Mouse (Mus musculus): ENCODE results near the gene E130309D02Rik. TPM values are rescaled to one million over a fixed set of nuclear protein-coding genes. Genes with fewer than 3 reads are reported as not detected.

The E130309D02Rik gene
- polyA plus RNA-seq, 1 experiment from 2014 or later: 45.4 TPM

- no peak for ATAC-seq
- H3K9me3 ChIP-seq (ENCODE audit: control insufficient read depth, low read length): no peaks in the 10 kb centered on the region
- H3K4me1 ChIP-seq (replicated peaks; ENCODE audit: control insufficient read depth, insufficient read depth, low read length): peaks cover 33% of the 10 kb centered on the region
- H3K9ac ChIP-seq (replicated peaks; ENCODE audit: low read depth, low read length): 0 out of 2 replicates have a peak overlapping the region, but pooled peaks have one; percentile 19
- peaks cover 10% of the 10 kb centered on the region for H3K36me3 ChIP-seq (ENCODE audit: control insufficient read depth, insufficient read depth)
- no peaks in the 10 kb centered on the region for H3K27me3 ChIP-seq (replicated peaks; ENCODE audit: control insufficient read depth, insufficient read depth, low read length)
- H3K4me2 ChIP-seq (ENCODE audit: low read length): peak overlapping the region; percentile 48
- H3K4me3 ChIP-seq (replicated peaks; ENCODE audit: low read length): peak overlapping the region; percentile 89
- H3K27ac ChIP-seq (ENCODE audit: low read length): no peak overlapping the region
- WGBS: 11% methylated on average over 8 of the region's 8 CpGs
Measured at GRCm38 (mm10) chr5:143315514-143315888, 341 bp upstream of the E130309D02Rik start.

DNA sequence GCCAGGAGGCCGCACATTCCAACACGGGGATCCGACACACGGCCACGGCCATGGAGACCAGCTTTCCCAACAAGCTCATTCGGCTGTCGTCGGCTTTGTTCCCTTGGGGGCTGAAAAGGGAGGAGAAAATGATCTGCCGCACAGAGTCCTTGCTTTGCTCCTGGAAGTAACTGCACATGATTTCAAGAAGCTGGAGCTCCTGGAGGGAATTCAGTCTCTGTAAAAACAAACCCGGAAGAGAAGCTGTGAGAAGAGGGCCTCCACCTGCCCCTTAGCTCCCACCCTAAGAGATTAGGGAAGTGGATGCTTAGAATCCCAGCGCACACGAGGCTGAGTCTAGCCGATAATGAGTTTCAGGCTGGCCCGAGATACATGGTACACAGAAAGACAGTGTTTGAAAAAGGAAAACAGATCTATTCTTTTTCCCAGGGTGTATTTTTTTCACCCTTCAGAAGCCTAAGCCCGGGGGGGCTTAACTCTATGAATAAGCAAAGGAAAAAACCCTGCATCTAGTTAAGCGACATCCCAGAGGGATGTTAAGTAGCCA lies 904 bp downstream of the E130309D02Rik start:
- H3K4me2 ChIP-seq (ENCODE audit: low read length): peak overlapping the region; percentile 74
- peaks cover 13% of the 10 kb centered on the region for H3K36me3 ChIP-seq (ENCODE audit: control insufficient read depth, insufficient read depth)
- peak; percentile 13; the same call in 1 of the 2 replicates for ATAC-seq
- peak overlapping the region; percentile 89 for H3K4me3 ChIP-seq (replicated peaks; ENCODE audit: low read length)
- peaks cover 36% of the 10 kb centered on the region for H3K4me1 ChIP-seq (replicated peaks; ENCODE audit: control insufficient read depth, insufficient read depth, low read length)
- WGBS: under 1% methylated on average over 16 of the region's 16 CpGs
- peak overlapping the region; percentile 93 for H3K27ac ChIP-seq (ENCODE audit: low read length)
- H3K9ac ChIP-seq (replicated peaks; ENCODE audit: low read depth, low read length): peak overlapping the region; percentile 95
- H3K27me3 ChIP-seq (replicated peaks; ENCODE audit: control insufficient read depth, insufficient read depth, low read length): no peaks in the 10 kb centered on the region
- no peaks in the 10 kb centered on the region for H3K9me3 ChIP-seq (ENCODE audit: control insufficient read depth, low read length)

DNA sequence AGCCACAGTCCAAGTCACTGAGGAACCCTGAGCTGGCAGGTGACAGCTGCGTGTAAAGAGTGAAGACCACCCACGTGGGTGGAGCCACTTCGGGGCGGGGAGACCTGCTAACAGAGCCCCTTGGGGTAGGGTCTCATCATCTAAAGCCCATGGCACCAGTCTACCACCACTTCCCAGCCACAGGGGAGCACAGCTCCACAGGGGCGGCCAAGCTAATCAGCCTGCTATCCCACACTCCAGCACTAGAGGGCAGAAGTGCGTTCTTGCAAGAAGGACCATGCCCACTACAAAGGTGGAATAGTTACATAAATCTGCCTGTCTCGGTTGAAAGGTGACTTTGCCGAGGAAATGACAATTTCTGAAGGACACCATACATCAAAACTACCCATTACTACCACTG lies 3.3 kb downstream of the E130309D02Rik start:
- H3K27ac ChIP-seq (ENCODE audit: low read length): no peak overlapping the region
- H3K4me1 ChIP-seq (replicated peaks; ENCODE audit: control insufficient read depth, insufficient read depth, low read length): peaks cover 39% of the 10 kb centered on the region
- H3K9me3 ChIP-seq (ENCODE audit: control insufficient read depth, low read length): no peaks in the 10 kb centered on the region
- no peak overlapping the region for H3K9ac ChIP-seq (replicated peaks; ENCODE audit: low read depth, low read length)
- peaks cover 18% of the 10 kb centered on the region for H3K36me3 ChIP-seq (ENCODE audit: control insufficient read depth, insufficient read depth)
- WGBS: 70% methylated on average over 8 of the region's 8 CpGs
- no peak overlapping the region for H3K4me3 ChIP-seq (replicated peaks; ENCODE audit: low read length)
- H3K4me2 ChIP-seq (ENCODE audit: low read length): no peak overlapping the region
- no peaks in the 10 kb centered on the region for H3K27me3 ChIP-seq (replicated peaks; ENCODE audit: control insufficient read depth, insufficient read depth, low read length)
- no peak for ATAC-seq

DNA sequence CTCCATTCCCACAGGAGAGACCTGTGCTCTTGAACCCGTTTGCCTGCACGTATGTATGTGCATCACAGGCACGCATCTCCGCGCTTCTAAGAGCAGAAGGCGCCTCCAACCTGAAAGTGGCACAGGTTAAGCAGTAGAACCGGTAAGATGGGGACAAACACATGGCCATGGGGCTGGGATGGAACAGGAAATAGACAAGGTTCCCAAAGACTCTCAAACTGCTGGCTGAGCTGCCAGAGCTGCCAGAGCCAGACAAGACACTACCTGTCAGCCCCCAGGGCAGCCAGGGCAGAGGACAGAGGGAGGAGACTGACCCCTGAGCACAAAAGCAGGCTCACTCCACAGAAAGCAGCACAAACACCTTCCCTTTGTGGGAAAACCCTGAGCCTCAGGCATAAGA lies 5.2 kb downstream of the E130309D02Rik start:
- Histone ChIP-seq H3K36me3 (ENCODE audit: control insufficient read depth, insufficient read depth) (peaks cover 23% of the 10 kb centered on the region), H3K4me1 (replicated peaks; ENCODE audit: control insufficient read depth, insufficient read depth, low read length) (peaks cover 39% of the 10 kb centered on the region), H3K4me3 (replicated peaks; ENCODE audit: low read length) (no peak overlapping the region), H3K9me3 (ENCODE audit: control insufficient read depth, low read length) (no peaks in the 10 kb centered on the region), H3K27me3 (replicated peaks; ENCODE audit: control insufficient read depth, insufficient read depth, low read length) (no peaks in the 10 kb centered on the region), H3K4me2 (ENCODE audit: low read length) (no peak overlapping the region), H3K9ac (replicated peaks; ENCODE audit: low read depth, low read length) (no peak overlapping the region), H3K27ac (ENCODE audit: low read length) (no peak overlapping the region)
- 96% methylated on average over 7 of the region's 7 CpGs for WGBS
- ATAC-seq: no peak

- Histone ChIP-seq H3K27ac (ENCODE audit: low read length) (no peak overlapping the region), H3K9me3 (ENCODE audit: control insufficient read depth, low read length) (no peaks in the 10 kb centered on the region), H3K4me2 (ENCODE audit: low read length) (no peak overlapping the region), H3K36me3 (ENCODE audit: control insufficient read depth, insufficient read depth) (peaks cover 23% of the 10 kb centered on the region), H3K4me1 (replicated peaks; ENCODE audit: control insufficient read depth, insufficient read depth, low read length) (peaks cover 34% of the 10 kb centered on the region), H3K27me3 (replicated peaks; ENCODE audit: control insufficient read depth, insufficient read depth, low read length) (no peaks in the 10 kb centered on the region), H3K9ac (replicated peaks; ENCODE audit: low read depth, low read length) (no peak overlapping the region), H3K4me3 (replicated peaks; ENCODE audit: low read length) (no peak overlapping the region)
- WGBS: 94% methylated on average over 5 of the region's 5 CpGs
- no peak for ATAC-seq
Measured at GRCm38 (mm10) chr5:143308825-143309224, 6.3 kb downstream of the E130309D02Rik start.

DNA sequence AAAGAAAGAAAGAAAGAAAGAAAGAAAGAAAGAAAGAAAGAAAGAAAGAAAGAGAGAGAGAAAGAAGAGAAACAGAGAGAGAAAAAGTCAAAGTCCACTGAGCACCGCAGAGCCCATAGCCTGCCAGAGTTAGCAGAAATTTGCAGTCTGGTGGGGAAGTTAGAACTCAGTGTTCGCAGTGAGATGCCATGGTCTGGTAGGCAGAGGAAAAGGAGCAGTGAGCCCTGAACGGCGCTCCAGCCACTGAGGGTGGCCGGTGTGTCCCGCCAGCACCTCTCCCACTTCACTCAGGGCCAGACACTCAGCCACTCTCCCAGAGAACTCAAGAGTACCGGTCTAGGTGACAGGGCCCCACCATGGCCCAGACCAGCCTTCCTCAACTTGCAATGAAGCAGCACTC lies 10.9 kb downstream of the E130309D02Rik start:
- Histone ChIP-seq H3K9ac (replicated peaks; ENCODE audit: low read depth, low read length) (no peak overlapping the region), H3K27ac (ENCODE audit: low read length) (no peak overlapping the region), H3K4me3 (replicated peaks; ENCODE audit: low read length) (no peak overlapping the region), H3K4me2 (ENCODE audit: low read length) (no peak overlapping the region), H3K36me3 (ENCODE audit: control insufficient read depth, insufficient read depth) (peaks cover 35% of the 10 kb centered on the region), H3K9me3 (ENCODE audit: control insufficient read depth, low read length) (0 out of 2 replicates have a peak, but pooled peaks cover 2% of the 10 kb centered on the region), H3K27me3 (replicated peaks; ENCODE audit: control insufficient read depth, insufficient read depth, low read length) (no peaks in the 10 kb centered on the region), H3K4me1 (replicated peaks; ENCODE audit: control insufficient read depth, insufficient read depth, low read length) (peaks cover 7% of the 10 kb centered on the region)
- ATAC-seq: no peak
- 89% methylated on average over 7 of the region's 7 CpGs for whole genome bisulfite sequencing

DNA sequence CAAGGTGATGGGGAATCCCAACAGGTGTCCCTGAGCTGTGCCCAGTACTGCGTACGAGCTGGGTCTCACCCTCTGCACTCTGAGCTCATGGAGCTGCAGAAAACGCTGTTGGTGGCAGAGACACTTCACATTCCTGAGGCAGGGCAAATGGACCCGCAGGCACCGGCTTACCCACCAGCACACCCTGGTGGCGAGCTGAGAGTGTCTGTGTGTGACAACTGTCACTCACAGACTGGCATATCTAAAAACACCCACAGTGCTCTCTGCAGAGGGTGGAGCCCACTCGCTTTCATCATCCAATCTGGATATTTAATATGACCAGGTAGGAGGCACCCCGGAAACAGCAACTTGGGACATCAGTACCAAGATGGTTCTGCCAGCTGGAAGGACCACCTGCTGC lies 13.9 kb downstream of the E130309D02Rik start:
- H3K9me3 ChIP-seq (ENCODE audit: control insufficient read depth, low read length): 0 out of 2 replicates have a peak, but pooled peaks cover 2% of the 10 kb centered on the region
- no peak for ATAC-seq
- H3K4me3 ChIP-seq (replicated peaks; ENCODE audit: low read length): no peak overlapping the region
- no peaks in the 10 kb centered on the region; the same call in none of the 2 replicates for H3K4me1 ChIP-seq (replicated peaks; ENCODE audit: control insufficient read depth, insufficient read depth, low read length)
- H3K4me2 ChIP-seq (ENCODE audit: low read length): no peak overlapping the region
- no peak overlapping the region for H3K9ac ChIP-seq (replicated peaks; ENCODE audit: low read depth, low read length)
- H3K36me3 ChIP-seq (ENCODE audit: control insufficient read depth, insufficient read depth): peaks cover 28% of the 10 kb centered on the region
- no peak overlapping the region for H3K27ac ChIP-seq (ENCODE audit: low read length)
- H3K27me3 ChIP-seq (replicated peaks; ENCODE audit: control insufficient read depth, insufficient read depth, low read length): no peaks in the 10 kb centered on the region
- 78% methylated on average over 8 of the region's 8 CpGs for WGBS

- H3K4me1 ChIP-seq (replicated peaks; ENCODE audit: control insufficient read depth, insufficient read depth, low read length): no peaks in the 10 kb centered on the region; the same call in 1 of the 2 replicates
- H3K27me3 ChIP-seq (replicated peaks; ENCODE audit: control insufficient read depth, insufficient read depth, low read length): no peaks in the 10 kb centered on the region
- no peak for ATAC-seq
- no peak overlapping the region for H3K27ac ChIP-seq (ENCODE audit: low read length)
- H3K4me3 ChIP-seq (replicated peaks; ENCODE audit: low read length): no peak overlapping the region
- no peak overlapping the region for H3K9ac ChIP-seq (replicated peaks; ENCODE audit: low read depth, low read length)
- H3K36me3 ChIP-seq (ENCODE audit: control insufficient read depth, insufficient read depth): peaks cover 26% of the 10 kb centered on the region
- 87% methylated on average over 4 of the region's 4 CpGs for WGBS
- H3K4me2 ChIP-seq (ENCODE audit: low read length): no peak overlapping the region
- 0 out of 2 replicates have a peak, but pooled peaks cover 2% of the 10 kb centered on the region for H3K9me3 ChIP-seq (ENCODE audit: control insufficient read depth, low read length)
Measured at GRCm38 (mm10) chr5:143299686-143300085, 15.5 kb downstream of the E130309D02Rik start.

DNA sequence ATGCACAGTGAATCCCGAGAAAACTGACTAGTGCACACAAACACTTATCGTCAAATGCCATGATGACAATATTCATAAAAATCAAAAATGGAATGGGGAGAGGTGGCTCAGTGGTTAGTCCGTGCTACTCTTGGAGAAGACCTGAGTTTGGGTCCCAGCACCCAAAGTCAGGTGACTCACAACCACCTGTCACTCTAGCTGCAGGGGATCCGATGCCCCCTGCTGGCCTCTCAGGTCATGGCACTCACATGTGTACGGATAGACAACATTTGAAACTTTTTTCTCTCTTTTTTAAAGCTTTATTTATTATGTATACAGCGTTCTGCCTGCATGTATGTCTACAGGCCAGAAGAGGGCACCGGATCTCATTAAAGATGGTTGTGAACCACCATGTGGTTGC lies 16.8 kb downstream of the E130309D02Rik start:
- H3K9ac ChIP-seq (replicated peaks; ENCODE audit: low read depth, low read length): no peak overlapping the region
- H3K4me3 ChIP-seq (replicated peaks; ENCODE audit: low read length): no peak overlapping the region
- no peak overlapping the region for H3K4me2 ChIP-seq (ENCODE audit: low read length)
- peaks cover 5% of the 10 kb centered on the region for H3K4me1 ChIP-seq (replicated peaks; ENCODE audit: control insufficient read depth, insufficient read depth, low read length)
- 92% methylated on average over 7 of the region's 7 CpGs for WGBS
- H3K27me3 ChIP-seq (replicated peaks; ENCODE audit: control insufficient read depth, insufficient read depth, low read length): peaks cover 12% of the 10 kb centered on the region
- H3K27ac ChIP-seq (ENCODE audit: low read length): no peak overlapping the region
- 0 out of 2 replicates have a peak, but pooled peaks cover 2% of the 10 kb centered on the region for H3K9me3 ChIP-seq (ENCODE audit: control insufficient read depth, low read length)
- no peak for ATAC-seq
- peaks cover 26% of the 10 kb centered on the region for H3K36me3 ChIP-seq (ENCODE audit: control insufficient read depth, insufficient read depth)

All from forebrain, embryonic 16.5 days (tissue).